Mouse (Mus musculus) forebrain, embryonic 16.5 days (tissue): ENCODE results near the gene Pnmal2. TPM values are rescaled to one million over a fixed set of nuclear protein-coding genes. Genes with fewer than 3 reads are reported as not detected.

Experiments used
- ATAC-seq: fragments of 200-750 bp; cut with Nextera tagmentation; 2 replicates; pipeline ENCODE4 v1.8.0; 2017; ENCODE audit warnings: mild to moderate bottlenecking, moderate library complexity
- H3K27ac ChIP-seq: fragments of 300-500 bp; sonication (generic); 2 replicates; pipeline ENCODE4 v1.5.1; 2014; ENCODE audit warnings: low read length, control low read depth
- H3K27me3 ChIP-seq: fragments of 300-500 bp; sonication (generic); replicated peaks from 2 replicates; pipeline ENCODE4 v1.6.1; 2014; ENCODE audit warnings: low read length; ENCODE audit not compliant: control insufficient read depth, insufficient read depth
- H3K36me3 ChIP-seq: fragments of 300-500 bp; sonication (generic); 2 replicates; pipeline ENCODE4 v1.6.1; 2014; ENCODE audit not compliant: control insufficient read depth, insufficient read depth
- H3K4me1 ChIP-seq: fragments of 300-500 bp; sonication (generic); replicated peaks from 2 replicates; pipeline ENCODE4 v1.6.1; 2014; ENCODE audit warnings: low read length; ENCODE audit not compliant: control insufficient read depth, insufficient read depth
- H3K4me2 ChIP-seq: fragments of 300-500 bp; sonication (generic); 2 replicates; pipeline ENCODE4 v1.6.1; 2014; ENCODE audit warnings: mild to moderate bottlenecking, low read length, control low read depth
- H3K4me3 ChIP-seq: fragments of 300-500 bp; sonication (generic); replicated peaks from 2 replicates; pipeline ENCODE4 v1.5.1; 2014; ENCODE audit warnings: mild to moderate bottlenecking, low read length, control low read depth
- H3K9ac ChIP-seq: fragments of 300-500 bp; sonication (generic); replicated peaks from 2 replicates; pipeline ENCODE4 v1.6.1; 2014; ENCODE audit warnings: low read depth, low read length, control low read depth
- H3K9me3 ChIP-seq: fragments of 300-500 bp; sonication (generic); 2 replicates; pipeline ENCODE4 v1.6.1; 2016; ENCODE audit warnings: low read length; ENCODE audit not compliant: control insufficient read depth
- WGBS: fragments of 180-500 bp; shearing (Covaris S2); extraction: QIAGEN DNeasy Blood & Tissue Kit; methylation state at CpG from one replicate; pipeline ENCODE4 v1.1.7; 2014; 5-methylcytosine and 5-hydroxymethylcytosine counted together
- polyA plus RNA-seq: library from polyadenylated mRNA; unstranded; fragments of >200 nt; fragmentation: Nextera tagmentation; extraction: Ambion mirVana; gene quantifications from 2 replicates; pipeline ENCODE4 v1.2.1, GENCODE M21; 2015

Gene Pnmal2
- polyA plus RNA-seq, 1 experiment from 2014 or later: 118 TPM

GRCm38 (mm10) chr7:16937312-16937711 lies 7.2 kb upstream of the Pnmal2 start:
- no peak for ATAC-seq
- peaks cover 40% of the 10 kb centered on the region for H3K4me1 ChIP-seq
- H3K27ac ChIP-seq: no peak overlapping the region
- H3K9ac ChIP-seq: no peak overlapping the region
- no peaks in the 10 kb centered on the region for H3K27me3 ChIP-seq
- no peaks in the 10 kb centered on the region for H3K9me3 ChIP-seq
- H3K4me2 ChIP-seq: no peak overlapping the region
- WGBS: 49% methylated on average over 4 of the region's 4 CpGs
- no peaks in the 10 kb centered on the region for H3K36me3 ChIP-seq
- no peak overlapping the region for H3K4me3 ChIP-seq

- Histone ChIP-seq H3K27ac (peak overlapping the region; percentile 85), H3K9ac (peak overlapping the region; percentile 32; the same call in 1 of the 2 replicates), H3K9me3 (no peaks in the 10 kb centered on the region), H3K27me3 (no peaks in the 10 kb centered on the region), H3K36me3 (no peaks in the 10 kb centered on the region), H3K4me1 (peaks cover 36% of the 10 kb centered on the region), H3K4me3 (peak overlapping the region; percentile 21; the same call in 1 of the 2 replicates), H3K4me2 (peak overlapping the region; percentile 45)
- WGBS: 53% methylated on average over 17 of the region's 17 CpGs
- ATAC-seq: peak; percentile 86
These were observed 6.2 kb upstream of the Pnmal2 start for GRCm38 (mm10) chr7:16938117-16938791.

GRCm38 (mm10) chr7:16940292-16940691 lies 4.2 kb upstream of the Pnmal2 start:
- no peak overlapping the region for H3K4me3 ChIP-seq
- peak overlapping the region; percentile 83 for H3K27ac ChIP-seq
- 0 out of 2 replicates have a peak, but pooled peaks have one; percentile 6 for ATAC-seq
- no peaks in the 10 kb centered on the region for H3K9me3 ChIP-seq
- H3K36me3 ChIP-seq: no peaks in the 10 kb centered on the region
- H3K4me2 ChIP-seq: no peak overlapping the region
- H3K9ac ChIP-seq: peak overlapping the region; percentile 19; the same call in 1 of the 2 replicates
- 27% methylated on average over 7 of the region's 7 CpGs for WGBS
- peaks cover 45% of the 10 kb centered on the region for H3K4me1 ChIP-seq
- H3K27me3 ChIP-seq: peaks cover 1% of the 10 kb centered on the region; the same call in 1 of the 2 replicates

GRCm38 (mm10) chr7:16942861-16943260 lies 1.6 kb upstream of the Pnmal2 start:
- Histone ChIP-seq H3K27ac (peak overlapping the region; percentile 90), H3K9me3 (no peaks in the 10 kb centered on the region), H3K36me3 (no peaks in the 10 kb centered on the region), H3K4me1 (peaks cover 70% of the 10 kb centered on the region), H3K9ac (no peak overlapping the region), H3K4me3 (no peak overlapping the region), H3K27me3 (peaks cover 8% of the 10 kb centered on the region; the same call in 1 of the 2 replicates), H3K4me2 (no peak overlapping the region)
- 38% methylated on average over 4 of the region's 4 CpGs for WGBS
- ATAC-seq: no peak

GRCm38 (mm10) chr7:16944808-16945315 lies 380 bp downstream of the Pnmal2 start:
- Histone ChIP-seq H3K9ac (peak overlapping the region; percentile 76), H3K27ac (peak overlapping the region; percentile 90)

GRCm38 (mm10) chr7:16945419-16945818 lies 937 bp downstream of the Pnmal2 start:
- no peaks in the 10 kb centered on the region for H3K36me3 ChIP-seq
- H3K4me2 ChIP-seq: peak overlapping the region; percentile 81
- H3K4me1 ChIP-seq: peaks cover 70% of the 10 kb centered on the region
- H3K9me3 ChIP-seq: no peaks in the 10 kb centered on the region
- H3K9ac ChIP-seq: peak overlapping the region; percentile 76
- 16% methylated on average over 17 of the region's 17 CpGs for WGBS
- peaks cover 8% of the 10 kb centered on the region; the same call in 1 of the 2 replicates for H3K27me3 ChIP-seq
- peak overlapping the region; percentile 90 for H3K27ac ChIP-seq
- peak overlapping the region; percentile 57 for H3K4me3 ChIP-seq
- ATAC-seq: no peak

More at GRCm38 (mm10) chr7:16944808-16945315, 380 bp downstream of the Pnmal2 start:
- peak; percentile 13 for ATAC-seq
- H3K36me3 ChIP-seq: no peaks in the 10 kb centered on the region
- peak overlapping the region; percentile 57 for H3K4me3 ChIP-seq
- H3K27me3 ChIP-seq: peaks cover 8% of the 10 kb centered on the region; the same call in 1 of the 2 replicates
- peaks cover 71% of the 10 kb centered on the region for H3K4me1 ChIP-seq
- H3K9me3 ChIP-seq: no peaks in the 10 kb centered on the region
- H3K4me2 ChIP-seq: peak overlapping the region; percentile 81
- 2% methylated on average over 22 of the region's 22 CpGs for WGBS

GRCm38 (mm10) chr7:16946441-16947348 lies 2.2 kb downstream of the Pnmal2 start:
- H3K4me1 ChIP-seq: peaks cover 70% of the 10 kb centered on the region

GRCm38 (mm10) chr7:16947349-16947895 lies 2.9 kb downstream of the Pnmal2 start:
- Histone ChIP-seq H3K9ac (peak overlapping the region; percentile 76), H3K36me3 (no peaks in the 10 kb centered on the region), H3K4me3 (peak overlapping the region; percentile 57), H3K4me2 (peak overlapping the region; percentile 81), H3K27ac (peak overlapping the region; percentile 71), H3K9me3 (no peaks in the 10 kb centered on the region), H3K27me3 (peaks cover 8% of the 10 kb centered on the region; the same call in 1 of the 2 replicates), H3K4me1 (peaks cover 70% of the 10 kb centered on the region)
- 19% methylated on average over 21 of the region's 22 CpGs for WGBS
- no peak for ATAC-seq

More at GRCm38 (mm10) chr7:16946441-16947348, 2.2 kb downstream of the Pnmal2 start:
- H3K9me3 ChIP-seq: no peaks in the 10 kb centered on the region
- H3K4me2 ChIP-seq: peak overlapping the region; percentile 81
- H3K27ac ChIP-seq: peak overlapping the region; percentile 71
- H3K27me3 ChIP-seq: peaks cover 8% of the 10 kb centered on the region; the same call in 1 of the 2 replicates
- H3K9ac ChIP-seq: peak overlapping the region; percentile 76
- peak overlapping the region; percentile 57 for H3K4me3 ChIP-seq
- 2% methylated on average over 53 of the region's 53 CpGs for WGBS
- no peak for ATAC-seq
- no peaks in the 10 kb centered on the region for H3K36me3 ChIP-seq
